In genomic region chr3:135245733-135246132, GRCm38 (mm10) we compare ENCODE assay signal across 9 mouse cellular contexts. TPM values are rescaled to one million over a fixed set of nuclear protein-coding genes. Genes with fewer than 3 reads are reported as not detected.
DNase-seq lines count a peak whose midpoint lies in the region; ATAC-seq and TF ChIP-seq lines count a peak whose summit lies in the region.
"Had no signal": no experiment of that assay in that cellular context is flagged by ENCODE, and none has a peak within 500 bp of the region (broad histone marks: within the 10 kb centered on the region; RNA-seq: fewer than 3 reads in every experiment).

No protein-coding gene starts in this region.

- H3K9ac ChIP-seq in kidney, embryonic 15.5 days: no peak overlapping the region

- no peaks in the 10 kb centered on the region for H3K4me1 ChIP-seq in kidney, adult 2 months (ENCODE audit: control insufficient read depth, insufficient read depth, low read length)
- no peaks in the 10 kb centered on the region for H3K4me1 ChIP-seq in kidney, embryonic 15.5 days
- H3K4me1 ChIP-seq: megakaryocyte, embryonic 14.5 days had no signal

- H3K27ac ChIP-seq in kidney, adult 2 months (ENCODE audit: insufficient read depth, low read depth, low read length): no peak overlapping the region
- no peak overlapping the region for H3K27ac ChIP-seq in kidney, embryonic 15.5 days

- H3K9me3 ChIP-seq in kidney, embryonic 15.5 days (replicated peaks): no peaks in the 10 kb centered on the region
- H3K9me3 ChIP-seq: megakaryocyte, embryonic 14.5 days had no signal

- DNase-seq in kidney, adult 2 months: no peak
- peak; percentile 45 for DNase-seq in Muller cell, postnatal 12 days (ENCODE audit: inconsistent ontology term)
- peak; percentile 1 for DNase-seq in hindlimb bud, embryonic 11.5 days (ENCODE audit: extremely low spot score, low read depth, low spot score)
- DNase-seq in layer of hippocampus, adult 8-10 months (ENCODE audit: low spot score in 2 of 2): no peak
- DNase-seq in kidney, adult 8-10 months: no peak
- DNase-seq in frontal cortex, postnatal 14 days (ENCODE audit: low spot score in 2 of 2): no peak

- no peak overlapping the region for H3K4me2 ChIP-seq in kidney, embryonic 15.5 days

- ATAC-seq in kidney, embryonic 15.5 days (replicated peaks; ENCODE audit: low FRiP score): no peak
- peak; percentile 87 for ATAC-seq in CD4-positive, CD25-positive, alpha-beta regulatory T cell, adult 4 months

- H3K27me3 ChIP-seq in kidney, adult 2 months (replicated peaks; ENCODE audit: control insufficient read depth, insufficient read depth, low read length): no peaks in the 10 kb centered on the region
- H3K27me3 ChIP-seq in kidney, embryonic 15.5 days: no peaks in the 10 kb centered on the region
- H3K27me3 ChIP-seq: megakaryocyte, embryonic 14.5 days had no signal

- no peak overlapping the region for H3K4me3 ChIP-seq in kidney, adult 2 months (ENCODE audit: insufficient read depth, low read depth, low read length)
- no peak overlapping the region for H3K4me3 ChIP-seq in kidney, embryonic 15.5 days (replicated peaks)
- H3K4me3 ChIP-seq: megakaryocyte, embryonic 14.5 days had no signal

- TF ChIP-seq CTCF in kidney, adult 2 months (conservative IDR thresholded peaks at IDR 0.05; ENCODE audit: insufficient read depth, insufficient read length, low read depth, low read length): 0 out of 2 replicates have a peak, but pooled peaks have one; percentile 15

- H3K36me3 ChIP-seq in kidney, adult 2 months (ENCODE audit: control insufficient read depth, insufficient read depth, low read length): no peaks in the 10 kb centered on the region
- H3K36me3 ChIP-seq in kidney, embryonic 15.5 days: peaks cover 96% of the 10 kb centered on the region

- no peak for TF ChIP-seq POLR2A in kidney, adult 2 months (IDR thresholded peaks at IDR 0.05; ENCODE audit: low read depth, low read length)

RNA-seq across cellular contexts. Expression of gene Cenpe, which starts 33.4 kb away (rescaled TPM):
- polyA plus RNA-seq in kidney, adult 2 months (2012; rRNA removed): 0.15 and 0.48 TPM in 2 replicates
- polyA plus RNA-seq in kidney, embryonic 15.5 days (2015; fragmentation: Nextera tagmentation; extraction: Ambion mirVana): 30.8 and 31.3 TPM in 2 replicates
- 1 to 10 TPM; 2.4 to 3.8 TPM for polyA plus RNA-seq in CD4-positive, CD25-positive, alpha-beta regulatory T cell, adult 4 months (2017; shearing (Covaris generic))
- 1 to 10 TPM in 3 of 4 experiments, under 1 TPM in 1; 0.80 to 2.0 (median 1.2) TPM for total RNA-seq in layer of hippocampus, adult 8-10 months (2022)

RNA-seq across cellular contexts. Expression of gene Bdh2, which starts 35.3 kb away (rescaled TPM):
- 247 and 284 TPM in 2 replicates for polyA plus RNA-seq in kidney, adult 2 months (2012; rRNA removed)
- polyA plus RNA-seq in kidney, embryonic 15.5 days (2015; fragmentation: Nextera tagmentation; extraction: Ambion mirVana): 25.5 and 26.8 TPM in 2 replicates
- polyA plus RNA-seq in CD4-positive, CD25-positive, alpha-beta regulatory T cell, adult 4 months (2017; shearing (Covaris generic)): not detected
- total RNA-seq in layer of hippocampus, adult 8-10 months (2022): 1 to 10 TPM; 4.7 to 8.7 (median 6.1) TPM

Comparison
In these comparisons a context has a peak if more than half of its experiments do, and no peak if none do; other contexts are left out.
1. DNase-seq: peak in Muller cell, postnatal 12 days (single experiment) and hindlimb bud, embryonic 11.5 days (single experiment); none in kidney, adult 2 months (single experiment), layer of hippocampus, adult 8-10 months (0 of 2), kidney, adult 8-10 months (0 of 2) and frontal cortex, postnatal 14 days (0 of 2).
2. RNA of gene Bdh2, which starts 35.3 kb away (polyA plus RNA-seq): 247 to 284 TPM in kidney, adult 2 months and 25.5 to 26.8 TPM in kidney, embryonic 15.5 days; not detected in CD4-positive, CD25-positive, alpha-beta regulatory T cell, adult 4 months; every median in the first group is over 10 times any median in the second.